Mouse (Mus musculus): ENCODE measurements around the gene Diaph2. TPM values are rescaled to one million over a fixed set of nuclear protein-coding genes. Genes with fewer than 3 reads are reported as not detected.

Gene Diaph2
- total RNA-seq, 1 experiment from 2014 or later = 20.3 TPM

DNA sequence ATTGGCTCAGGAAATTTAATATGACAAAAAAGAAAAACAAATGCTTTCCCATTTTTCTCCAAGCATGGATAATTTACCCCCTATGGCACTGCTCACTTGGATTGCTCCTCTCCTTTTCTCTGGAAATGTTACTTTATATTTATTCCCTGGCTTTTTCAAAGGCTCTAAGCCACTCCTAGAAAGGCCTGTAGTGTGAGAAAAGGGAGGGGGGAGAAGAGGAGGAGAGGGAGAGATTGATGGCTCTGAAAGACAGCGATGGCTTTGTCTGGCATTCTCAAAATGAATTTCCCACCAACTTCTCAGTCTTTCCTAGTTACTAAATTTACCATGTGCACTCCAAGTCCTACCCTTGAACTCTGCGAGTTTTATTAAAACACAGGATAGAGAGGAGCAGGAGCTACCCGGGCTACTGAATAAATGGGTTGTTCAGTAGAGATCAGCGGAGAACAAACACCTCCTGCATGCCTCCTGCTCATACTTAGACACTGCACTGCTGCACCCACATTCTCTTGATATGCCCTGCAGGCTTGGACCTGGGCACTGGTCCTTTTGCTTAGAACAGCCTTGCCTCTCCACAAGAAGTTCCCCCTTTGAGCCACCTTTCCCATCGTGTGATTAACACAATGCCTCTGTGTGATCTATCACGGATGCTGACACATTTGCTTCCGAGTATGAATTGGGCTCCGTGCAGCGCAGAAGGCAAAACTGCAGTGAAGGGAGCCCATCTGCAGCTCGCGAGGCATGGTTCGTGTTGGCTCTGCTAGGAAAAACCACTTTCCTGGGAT is 753.3 kb downstream of the Diaph2 start:
- no peak for ATAC-seq (ENCODE audit: extremely low read depth, insufficient number of reproducible peaks, low FRiP score, poor library complexity, severe bottlenecking)

DNA sequence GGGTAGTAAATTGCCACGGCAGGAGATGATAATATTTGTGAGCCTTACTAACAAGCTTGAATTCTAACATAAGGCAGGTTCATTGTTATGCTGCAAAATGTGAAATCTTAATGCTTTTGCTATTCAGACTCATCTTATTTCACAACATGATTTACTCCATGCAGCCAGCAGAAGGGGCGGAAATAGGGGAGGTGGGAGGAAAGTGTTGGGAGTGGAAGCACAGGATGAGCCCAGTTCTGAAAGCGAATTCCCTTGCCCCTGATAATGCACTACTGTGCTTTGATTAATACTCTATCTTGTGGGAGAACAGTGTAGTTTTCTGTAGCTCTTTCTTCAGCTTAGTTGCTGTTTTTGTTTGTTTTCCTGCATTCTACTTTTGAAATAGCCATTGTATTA is 753.9 kb downstream of the Diaph2 start:
- no peak for ATAC-seq (ENCODE audit: extremely low read depth, insufficient number of reproducible peaks, low FRiP score, poor library complexity, severe bottlenecking)

DNA sequence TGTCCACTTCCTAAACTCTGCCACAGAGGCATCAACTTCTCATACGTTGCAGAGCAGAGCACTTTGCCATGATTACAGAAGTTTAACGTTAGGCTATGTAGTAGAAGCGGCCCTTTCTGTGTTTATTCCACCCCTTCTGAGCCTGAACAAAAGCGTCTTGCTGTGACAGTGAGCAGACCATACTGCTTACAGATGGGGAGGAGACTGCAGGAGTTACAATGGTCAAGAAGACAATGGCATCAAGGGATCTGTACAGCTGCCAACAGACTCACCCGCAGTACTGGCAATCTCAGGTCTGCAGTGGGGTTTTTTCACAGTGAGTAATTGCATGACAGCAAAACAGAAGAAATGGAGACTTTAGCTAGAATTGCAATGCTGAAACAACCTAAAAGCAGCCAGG is 756.1 kb downstream of the Diaph2 start:
- no peak for ATAC-seq (ENCODE audit: extremely low read depth, insufficient number of reproducible peaks, low FRiP score, poor library complexity, severe bottlenecking)

Data from neutrophil, adult 5-6 weeks (primary cell).